Mouse (Mus musculus) CH12.LX (cell line): ENCODE results near the gene Kri1. TPM values are rescaled to one million over a fixed set of nuclear protein-coding genes. Genes with fewer than 3 reads are reported as not detected.
A peak's percentile ranks its signal among the peaks of the same experiment; 100 is the strongest.

Experiments used
- DNase-seq: peaks from one replicate; pipeline ENCODE4 v3.0.0-alpha.2; 2013; ENCODE audit errors: extremely low read depth
- H3K27ac ChIP-seq: 2 replicates; pipeline ENCODE4 v1.5.1; 2012; ENCODE audit warnings: low read depth, mild to moderate bottlenecking, control low read depth, moderate library complexity; ENCODE audit not compliant: insufficient read depth
- H3K27me3 ChIP-seq: replicated peaks from 2 replicates; pipeline ENCODE3; 2012; ENCODE audit warnings: inconsistent platforms
- H3K36me3 ChIP-seq, 2 experiments: replicated peaks in 1 of 2; 2 replicates each; pipeline versions ENCODE3 to v1.6.1; 2012; ENCODE audit warnings: inconsistent platforms in 1 of 2, low read length in 1 of 2, mild to moderate bottlenecking in 1 of 2, mixed read lengths in 1 of 2, moderate library complexity in 1 of 2; ENCODE audit not compliant: control insufficient read depth in 1 of 2, insufficient read depth in 1 of 2
- H3K4me1 ChIP-seq, 2 experiments: 2 replicates each; pipeline ENCODE4 v1.6.1; 2012; ENCODE audit warnings: inconsistent platforms in 1 of 2, moderate library complexity in 1 of 2; ENCODE audit not compliant: insufficient read depth in 2 of 2, control insufficient read depth in 1 of 2
- H3K4me2 ChIP-seq: 2 replicates; pipeline ENCODE4 v1.6.1; 2012; ENCODE audit warnings: low read depth, mild to moderate bottlenecking, control low read depth; ENCODE audit not compliant: poor library complexity, insufficient read depth, severe bottlenecking
- H3K4me3 ChIP-seq, 3 experiments: fragments of 150-350 bp in 1 of 3; sonication (generic) in 1 of 3; replicated peaks in 1 of 3; 2 replicates each; pipeline versions ENCODE3 to v1.5.1; 2011 to 2012; ENCODE audit warnings: low read depth in 2 of 3, low read length in 2 of 3, mild to moderate bottlenecking in 2 of 3, moderate library complexity in 2 of 3, control low read depth in 1 of 3, improper control_type of control experiment in 1 of 3, inconsistent platforms in 1 of 3, mixed read lengths in 1 of 3; ENCODE audit not compliant: poor library complexity in 1 of 3
- H3K79me2 ChIP-seq: replicated peaks from 2 replicates; pipeline ENCODE4 v1.6.1; 2012; ENCODE audit warnings: mild to moderate bottlenecking, moderate library complexity; ENCODE audit not compliant: control insufficient read depth, poor library complexity, insufficient read depth, severe bottlenecking; ENCODE audit errors: extremely low read depth
- H3K9ac ChIP-seq: 2 replicates; pipeline ENCODE4 v1.6.1; 2012; ENCODE audit warnings: low read depth, mild to moderate bottlenecking, control low read depth, moderate library complexity; ENCODE audit not compliant: insufficient read depth
- H3K9me3 ChIP-seq: replicated peaks from 2 replicates; pipeline ENCODE3; 2012; ENCODE audit warnings: low read length, inconsistent platforms, mixed read lengths
- CHD1 ChIP-seq: IDR thresholded peaks from 2 replicates; pipeline ENCODE4 v1.6.1; 2012; ENCODE audit warnings: low read depth, low read length, improper control_type of control experiment, inconsistent platforms
- CHD2 ChIP-seq: IDR thresholded peaks from 2 replicates; pipeline ENCODE4 v1.6.1; 2011; ENCODE audit warnings: low read length, improper control_type of control experiment
- CTCF ChIP-seq, 2 experiments: IDR thresholded peaks in 1 of 2; conservative IDR thresholded peaks in 1 of 2; 2 replicates each; pipeline ENCODE4 v1.5.1; 2011 to 2012; ENCODE audit warnings: low read depth in 2 of 2, low read length in 2 of 2, improper control_type of control experiment in 1 of 2, inconsistent platforms in 1 of 2, mild to moderate bottlenecking in 1 of 2, moderate library complexity in 1 of 2
- E2F4 ChIP-seq: IDR thresholded peaks from 2 replicates; pipeline ENCODE4 v1.6.1; 2011; ENCODE audit warnings: low read depth, low read length, improper control_type of control experiment; ENCODE audit not compliant: insufficient replicate concordance
- ELF1 ChIP-seq: IDR thresholded peaks from 2 replicates; pipeline ENCODE4 v1.6.1; 2014; ENCODE audit warnings: low read depth, mild to moderate bottlenecking, inconsistent platforms, low read length, improper control_type of control experiment
- ETS1 ChIP-seq: conservative IDR thresholded peaks from 2 replicates; pipeline ENCODE4 v1.6.1; 2012; ENCODE audit warnings: low read depth, mild to moderate bottlenecking, inconsistent platforms, low read length, improper control_type of control experiment, moderate library complexity
- GABPA ChIP-seq: IDR thresholded peaks from 2 replicates; pipeline ENCODE4 v1.6.1; 2012; ENCODE audit warnings: low read depth, low read length, improper control_type of control experiment, inconsistent platforms; ENCODE audit not compliant: insufficient replicate concordance
- JUN ChIP-seq: IDR thresholded peaks from 2 replicates; pipeline ENCODE4 v1.6.1; 2011; ENCODE audit warnings: low read depth, mild to moderate bottlenecking, low read length, improper control_type of control experiment, moderate library complexity; ENCODE audit not compliant: insufficient read depth
- KAT2A ChIP-seq: IDR thresholded peaks from 2 replicates; pipeline ENCODE4 v1.6.1; 2012; ENCODE audit warnings: low read length, improper control_type of control experiment, inconsistent platforms; ENCODE audit not compliant: insufficient replicate concordance
- MAX ChIP-seq: IDR thresholded peaks from 2 replicates; pipeline ENCODE4 v1.6.1; 2011; ENCODE audit warnings: low read length, improper control_type of control experiment
- MAZ ChIP-seq: IDR thresholded peaks from 2 replicates; pipeline ENCODE4 v1.6.1; 2012; ENCODE audit warnings: low read depth, mild to moderate bottlenecking, inconsistent platforms, low read length, improper control_type of control experiment, moderate library complexity
- MEF2A ChIP-seq: IDR thresholded peaks from 2 replicates; pipeline ENCODE4 v1.6.1; 2014; ENCODE audit warnings: low read depth, mild to moderate bottlenecking, inconsistent platforms, low read length, improper control_type of control experiment, borderline replicate concordance
- MXI1 ChIP-seq: IDR thresholded peaks from 2 replicates; pipeline ENCODE4 v1.6.1; 2011; ENCODE audit warnings: mild to moderate bottlenecking, low read depth, low read length, improper control_type of control experiment
- MYC ChIP-seq: IDR thresholded peaks from 2 replicates; pipeline ENCODE4 v1.6.1; 2011; ENCODE audit warnings: low read depth, mild to moderate bottlenecking, improper control_type of control experiment, low read length
- NELFE ChIP-seq: IDR thresholded peaks from 2 replicates; pipeline ENCODE4 v1.6.1; 2011; ENCODE audit warnings: low read depth, low read length, improper control_type of control experiment
- NRF1 ChIP-seq: IDR thresholded peaks from 2 replicates; pipeline ENCODE4 v1.6.1; 2014; ENCODE audit warnings: low read depth, mild to moderate bottlenecking, inconsistent platforms, low read length, improper control_type of control experiment, moderate library complexity
- PAX5 ChIP-seq: IDR thresholded peaks from 2 replicates; pipeline ENCODE4 v1.6.1; 2012; ENCODE audit warnings: low read length, inconsistent platforms, mixed read lengths
- POLR2A ChIP-seq: IDR thresholded peaks from 2 replicates; pipeline ENCODE4 v1.6.1; 2011; ENCODE audit warnings: low read depth, mild to moderate bottlenecking, improper control_type of control experiment, low read length
- POLR2AphosphoS2 ChIP-seq: IDR thresholded peaks from 2 replicates; pipeline ENCODE4 v1.6.1; 2011; ENCODE audit warnings: low read depth, low read length, improper control_type of control experiment
- RAD21 ChIP-seq: IDR thresholded peaks from 2 replicates; pipeline ENCODE4 v1.6.1; 2011; ENCODE audit warnings: low read depth, mild to moderate bottlenecking, low read length, improper control_type of control experiment, moderate library complexity
- RCOR1 ChIP-seq: conservative IDR thresholded peaks from 2 replicates; pipeline ENCODE4 v1.6.1; 2012; ENCODE audit warnings: low read depth, mild to moderate bottlenecking, inconsistent platforms, low read length, improper control_type of control experiment
- SMC3 ChIP-seq: IDR thresholded peaks from 2 replicates; pipeline ENCODE4 v1.6.1; 2011; ENCODE audit warnings: low read depth, low read length, improper control_type of control experiment
- TCF12 ChIP-seq: IDR thresholded peaks from 2 replicates; pipeline ENCODE4 v1.6.1; 2014; ENCODE audit warnings: low read depth, mild to moderate bottlenecking, inconsistent platforms, low read length, improper control_type of control experiment
- UBTF ChIP-seq: IDR thresholded peaks from 2 replicates; pipeline ENCODE4 v1.6.1; 2012; ENCODE audit warnings: low read depth, mild to moderate bottlenecking, inconsistent platforms, low read length, improper control_type of control experiment, moderate library complexity
- USF1 ChIP-seq: IDR thresholded peaks from 2 replicates; pipeline ENCODE4 v1.6.1; 2014; ENCODE audit warnings: low read depth, mild to moderate bottlenecking, inconsistent platforms, low read length, improper control_type of control experiment
- ZC3H11A ChIP-seq: IDR thresholded peaks from 2 replicates; pipeline ENCODE4 v1.6.1; 2012; ENCODE audit warnings: low read depth, mild to moderate bottlenecking, inconsistent platforms, low read length, improper control_type of control experiment
- ZNF384 ChIP-seq: IDR thresholded peaks from 2 replicates; pipeline ENCODE4 v1.6.1; 2012; ENCODE audit warnings: low read depth, low read length, improper control_type of control experiment, inconsistent platforms
- dilution Hi-C: fragments of 300-500 bp; cut with MboI; formaldehyde crosslinking; loops from 2 replicates; pipeline ENCODE4 v1.14.3; 2020; ENCODE audit warnings: low sequenced_read_pairs; ENCODE audit not compliant: extremely low pct_unique_long_range_greater_than_20kb, extremely low pct_ligation_motif_present
- in situ Hi-C: fragments of 300-500 bp; cut with MboI; formaldehyde crosslinking; loops from 3 replicates; pipeline ENCODE4 v1.14.3; 2019; ENCODE audit warnings: low sequenced_read_pairs, low pct_ligation_motif_present, low pct_unique_long_range_greater_than_20kb, mixed read lengths
- polyA plus RNA-seq: library from polyadenylated mRNA; unstranded; fragments of >175 nt; gene quantifications from 2 replicates; pipeline ENCODE4 v1.2.1, GENCODE M21; 2012; ENCODE audit warnings: low read depth; ENCODE audit not compliant: insufficient read length
- total RNA-seq, 2 experiments: library from RNA; depleted of rRNA; stranded (reverse); fragments of 300-350 nt in 1 of 2; fragments of >200 nt in 1 of 2; gene quantifications; 2 replicates each; pipeline ENCODE4 v1.2.3; 2012 to 2014

Kri1 gene
- total and polyA plus RNA-seq, 3 experiments: 28.8 to 57.1 (median 55.5) TPM

DNA sequence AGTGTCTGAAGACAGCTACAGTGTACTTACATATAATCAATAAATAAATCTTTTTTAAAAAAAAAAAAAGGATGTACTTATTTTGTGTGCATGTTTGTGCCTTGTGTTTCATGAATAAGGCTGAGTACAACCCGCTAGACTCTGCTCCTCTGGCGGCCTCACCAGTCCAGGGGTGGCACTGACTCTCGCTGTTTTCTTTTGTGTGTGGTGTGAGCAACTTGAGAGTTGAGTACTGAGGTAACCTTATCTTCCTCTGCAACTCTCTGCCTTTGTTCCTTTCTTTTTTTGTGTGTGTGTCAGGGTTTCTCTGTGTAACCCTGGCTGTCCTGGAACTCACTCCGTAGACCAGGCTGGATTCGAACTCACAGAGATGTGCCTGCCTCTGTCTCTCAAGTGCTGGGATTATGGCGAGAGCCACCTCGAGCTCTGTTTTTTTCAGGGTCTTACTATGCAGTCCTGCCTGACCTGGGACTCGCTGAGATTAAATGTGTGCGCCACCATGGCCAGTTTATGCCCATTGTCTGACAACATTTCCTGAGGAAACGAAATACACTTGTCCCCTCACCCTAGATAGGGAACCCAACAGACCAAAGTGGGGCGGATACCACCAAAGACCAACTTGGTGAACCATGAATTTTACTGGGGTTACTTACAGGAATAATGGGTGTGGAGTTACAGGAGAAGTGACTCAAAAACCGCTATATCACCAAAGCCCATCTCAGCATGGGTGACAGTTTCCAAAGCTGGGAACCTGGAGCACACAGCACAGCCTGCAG is 43.8 kb upstream of the Kri1 start:
- no peak overlapping the region for H3K27ac ChIP-seq
- H3K4me1 ChIP-seq: peaks cover 21 to 54% of the 10 kb centered on the region in 2 experiments

DNA sequence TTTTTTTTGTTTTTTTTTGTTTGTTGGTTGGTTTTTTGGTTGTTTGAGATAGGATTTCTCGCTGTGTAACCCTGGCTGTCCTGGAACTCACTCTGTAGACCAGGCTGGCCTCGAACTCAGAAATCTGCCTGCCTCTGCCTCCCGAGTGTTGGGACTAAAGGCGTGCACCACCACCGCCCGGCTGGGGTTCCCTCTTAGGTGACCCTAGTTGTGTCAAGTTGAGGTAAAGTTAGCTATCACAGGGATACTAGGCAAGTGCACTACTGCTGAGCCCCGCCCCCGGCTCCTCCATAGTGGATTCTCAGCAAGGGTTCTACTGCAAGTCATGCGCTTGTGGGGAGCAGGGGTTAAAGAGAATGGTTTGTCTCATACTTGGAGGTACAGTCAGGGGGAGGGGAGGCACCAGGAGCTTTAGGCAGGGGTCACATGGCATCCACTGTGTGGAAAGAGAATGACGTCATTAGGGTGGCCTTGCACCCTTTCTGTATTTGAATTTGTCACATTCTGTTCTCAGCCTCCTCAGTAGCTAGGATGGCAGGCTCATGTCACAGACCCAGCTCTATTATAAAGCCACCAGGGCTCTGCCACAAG is 42.0 kb upstream of the Kri1 start:
- peaks cover 3 to 47% of the 10 kb centered on the region in 2 experiments for H3K36me3 ChIP-seq
- peaks cover 42% of the 10 kb centered on the region for H3K79me2 ChIP-seq
- H3K4me2 ChIP-seq: no peak overlapping the region
- H3K27ac ChIP-seq: no peak overlapping the region
- peak; percentile 50 for DNase-seq
- dilution Hi-C loops (no loop called here), in situ Hi-C loops (no loop called here)
- H3K4me3 ChIP-seq: no peak overlapping the region
- no peak overlapping the region for H3K9ac ChIP-seq
- no peaks in the 10 kb centered on the region for H3K27me3 ChIP-seq
- TF ChIP-seq CHD1 (no peak), ZC3H11A (no peak), USF1 (no peak; the same call in 1 of the 2 replicates), PAX5 (no peak), E2F4 (no peak), KAT2A (no peak), MAX (no peak), POLR2AphosphoS2 (no peak), RCOR1 (no peak), NRF1 (no peak), MYC (no peak), POLR2A (no peak), CHD2 (no peak), SMC3 (no peak), MAZ (no peak), GABPA (no peak), ELF1 (no peak), RAD21 (no peak), TCF12 (no peak)
- peaks cover 2% of the 10 kb centered on the region for H3K9me3 ChIP-seq
- peaks cover 23 to 67% of the 10 kb centered on the region in 2 experiments for H3K4me1 ChIP-seq

More for the DNA sequence above, 43.8 kb upstream of the Kri1 start:
- in situ Hi-C loops (no loop called here), dilution Hi-C loops (no loop called here)
- Histone ChIP-seq H3K4me2 (no peak overlapping the region), H3K36me3 (peaks cover 3 to 46% of the 10 kb centered on the region in 2 experiments), H3K9ac (no peak overlapping the region), H3K27me3 (no peaks in the 10 kb centered on the region), H3K79me2 (peaks cover 36% of the 10 kb centered on the region), H3K9me3 (peaks cover 2% of the 10 kb centered on the region), H3K4me3 (no peak overlapping the region)
- TF ChIP-seq MEF2A (no peak), MXI1 (no peak), NRF1 (no peak), UBTF (no peak), ZNF384 (no peak), ELF1 (no peak), PAX5 (no peak), USF1 (no peak), ETS1 (no peak), ZC3H11A (no peak), RAD21 (no peak), NELFE (no peak), CTCF (conservative IDR thresholded peaks at IDR 0.05 in 1 of 2, IDR thresholded peaks at IDR 0.05 in 1 of 2; ENCODE audit: low read depth in 2 of 2, low read length in 2 of 2) (no peak), TCF12 (no peak), JUN (no peak), MYC (no peak), MAX (no peak), KAT2A (no peak), POLR2AphosphoS2 (no peak), CHD2 (no peak)
- no peak for DNase-seq
